Mouse (Mus musculus): ENCODE data around the gene Cops7b. TPM values are rescaled to one million over a fixed set of nuclear protein-coding genes. Genes with fewer than 3 reads are reported as not detected.
"Not testable (repeated sequence)": the region's sequence is repeated elsewhere in the genome, so short reads cannot be mapped to it uniquely, and the experiment has no call there.

Gene Cops7b
- polyA plus RNA-seq (2015; fragmentation: Nextera tagmentation; extraction: Ambion mirVana), result 36.0 and 36.6 TPM in 2 replicates

DNA sequence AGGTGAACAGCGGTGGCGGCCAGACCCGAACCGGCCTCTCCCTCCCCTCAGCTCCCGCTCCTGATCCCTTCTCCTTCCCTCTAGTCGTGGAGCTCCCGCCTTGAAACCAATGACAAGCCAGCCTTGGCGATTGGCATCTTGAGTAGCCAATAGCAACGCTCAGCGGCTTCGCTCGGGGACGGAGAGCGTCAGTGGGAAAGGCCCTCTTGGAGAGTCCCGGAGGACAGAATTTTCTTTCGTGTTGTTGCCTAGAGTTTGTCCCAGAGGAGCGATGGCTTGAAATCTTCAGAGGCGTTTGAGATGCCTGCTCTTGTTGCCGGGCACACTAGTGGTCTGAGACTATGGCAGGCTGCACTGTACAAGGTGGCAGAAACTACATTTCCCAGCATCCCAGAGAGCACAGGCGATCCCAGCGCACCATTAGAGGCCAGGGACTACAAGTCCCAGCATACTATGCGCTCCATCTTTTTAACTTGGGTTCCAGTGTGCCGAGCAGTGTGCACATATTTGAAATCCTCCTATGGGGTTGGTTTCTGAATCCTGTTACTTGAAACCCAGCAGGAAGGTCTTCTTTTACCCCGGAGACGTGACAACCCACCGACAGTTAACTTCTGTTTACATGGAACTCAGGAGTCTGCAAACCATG is at the start of gene Cops7b, which contains the start of gene Pde6d:
TSS of gene Cops7b (plus strand) at position 454 of the 646 bp plus-strand sequence.
TSS of gene Pde6d (minus strand) at position 179 of the 646 bp plus-strand sequence.
- Histone ChIP-seq H3K4me2 (peak within 1 kb of the TSS; percentile 77), H3K9me3 (no peaks in the 10 kb centered on the region), H3K27ac (peak within 1 kb of the TSS; percentile 83), H3K4me3 (peak within 1 kb of the TSS; percentile 97), H3K9ac (peak within 1 kb of the TSS; percentile 89), H3K27me3 (no peaks in the 10 kb centered on the region), H3K4me1 (peaks cover 20% of the 10 kb centered on the region), H3K36me3 (no peaks in the 10 kb centered on the region; the same call in 1 of the 2 replicates)
- under 1% methylated on average over 26 of the region's 26 CpGs for WGBS
- ATAC-seq (ENCODE audit: insufficient number of reproducible peaks, low FRiP score, low TSS enrichment, low read depth), result peak; percentile 96

DNA sequence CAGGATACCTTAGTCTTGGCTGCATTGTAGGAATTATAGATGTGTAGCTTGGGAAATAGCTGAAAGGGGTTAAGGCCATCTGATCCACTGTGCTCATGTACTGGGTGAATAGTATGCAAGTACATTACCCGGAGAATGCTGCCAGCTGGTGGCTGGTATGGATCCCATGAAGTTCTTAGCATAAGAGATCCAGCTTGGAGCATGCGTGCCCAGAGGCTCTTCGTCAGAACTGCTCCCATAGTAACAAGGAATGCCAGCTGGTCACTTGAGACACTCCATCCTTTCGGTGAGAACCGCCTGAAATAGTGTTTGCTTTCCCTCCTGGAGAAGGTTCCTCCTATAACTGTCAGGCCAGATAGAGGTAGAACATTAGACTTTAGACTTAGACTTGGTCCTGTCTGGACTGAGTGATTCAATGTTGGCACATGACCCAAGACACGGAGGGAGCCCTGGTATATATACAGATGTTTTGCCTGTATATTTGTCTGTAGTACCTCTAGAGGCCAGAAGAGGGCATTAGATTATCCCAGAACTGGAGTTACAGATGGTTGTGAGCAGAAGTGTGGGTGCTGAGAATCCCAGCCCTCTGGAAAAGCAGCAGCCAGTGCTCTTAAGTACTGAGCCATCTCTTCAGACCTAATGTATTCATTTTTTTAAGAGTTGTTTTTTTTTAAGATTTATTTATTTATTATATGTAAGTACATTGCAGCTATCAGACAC is 49.1 kb upstream of the Cops7b start:
- no peak for ATAC-seq (ENCODE audit: insufficient number of reproducible peaks, low FRiP score, low TSS enrichment, low read depth)
- Histone ChIP-seq H3K36me3 (peaks cover 21% of the 10 kb centered on the region), H3K9ac (no peak overlapping the region), H3K27ac (no peak overlapping the region), H3K27me3 (no peaks in the 10 kb centered on the region), H3K4me3 (no peak overlapping the region), H3K4me1 (peaks cover 30% of the 10 kb centered on the region), H3K4me2 (no peak overlapping the region), H3K9me3 (no peaks in the 10 kb centered on the region)
- 83% methylated on average over 6 of the region's 6 CpGs for WGBS

GRCm38 (mm10) chr1:86538383-86538782 is 44.3 kb upstream of the Cops7b start:
- Histone ChIP-seq H3K9ac (no peak overlapping the region), H3K9me3 (no peaks in the 10 kb centered on the region), H3K4me1 (no peaks in the 10 kb centered on the region), H3K4me3 (no peak overlapping the region), H3K27me3 (no peaks in the 10 kb centered on the region), H3K4me2 (no peak overlapping the region), H3K36me3 (peaks cover 21% of the 10 kb centered on the region), H3K27ac (no peak overlapping the region)
- 58% methylated on average over 3 of the region's 3 CpGs for WGBS
- ATAC-seq (ENCODE audit: insufficient number of reproducible peaks, low FRiP score, low TSS enrichment, low read depth), result no peak

DNA sequence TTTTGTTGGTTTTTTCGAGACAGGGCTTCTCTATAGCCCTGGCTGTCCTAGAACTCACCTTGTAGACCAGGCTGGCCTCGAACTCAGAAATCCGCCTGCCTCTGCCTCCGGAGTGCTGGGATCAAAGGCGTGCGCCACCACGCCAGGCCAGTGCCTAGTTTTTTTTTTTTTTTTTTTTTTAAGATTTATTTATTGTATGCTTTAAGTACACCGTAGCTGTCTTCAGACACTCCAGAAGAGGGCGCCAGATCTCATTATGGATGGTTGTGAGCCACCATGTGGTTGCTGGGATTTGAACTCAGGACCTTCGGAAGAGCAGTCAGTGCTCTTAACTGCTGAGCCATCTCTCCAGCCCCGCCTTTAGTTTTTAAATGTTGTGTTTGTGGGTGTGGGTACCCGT is 43.1 kb upstream of the Cops7b start:
- peaks cover 32% of the 10 kb centered on the region for H3K36me3 ChIP-seq
- not testable (repeated sequence) for ATAC-seq (ENCODE audit: insufficient number of reproducible peaks, low FRiP score, low TSS enrichment, low read depth); H3K27ac ChIP-seq; H3K27me3 ChIP-seq; H3K4me1 ChIP-seq; H3K4me2 ChIP-seq; H3K9ac ChIP-seq; H3K4me3 ChIP-seq; H3K9me3 ChIP-seq
- 88% methylated on average over 12 of the region's 12 CpGs for WGBS

GRCm38 (mm10) chr1:86542584-86542983 is 40.1 kb upstream of the Cops7b start:
- Histone ChIP-seq H3K27ac (no peak overlapping the region), H3K36me3 (peaks cover 58% of the 10 kb centered on the region), H3K9ac (no peak overlapping the region), H3K27me3 (no peaks in the 10 kb centered on the region), H3K4me3 (no peak overlapping the region), H3K9me3 (no peaks in the 10 kb centered on the region), H3K4me1 (no peaks in the 10 kb centered on the region), H3K4me2 (no peak overlapping the region)
- WGBS, result 87% methylated on average over 2 of the region's 2 CpGs
- no peak for ATAC-seq (ENCODE audit: insufficient number of reproducible peaks, low FRiP score, low TSS enrichment, low read depth)

GRCm38 (mm10) chr1:86546797-86547196 is 35.9 kb upstream of the Cops7b start:
- Histone ChIP-seq H3K36me3 (peaks cover 61% of the 10 kb centered on the region), H3K27ac (no peak overlapping the region), H3K4me3 (no peak overlapping the region), H3K4me1 (no peaks in the 10 kb centered on the region), H3K9me3 (no peaks in the 10 kb centered on the region), H3K4me2 (no peak overlapping the region), H3K9ac (no peak overlapping the region), H3K27me3 (no peaks in the 10 kb centered on the region)
- WGBS, result 72% methylated on average over 3 of the region's 3 CpGs
- ATAC-seq (ENCODE audit: insufficient number of reproducible peaks, low FRiP score, low TSS enrichment, low read depth), result no peak

DNA sequence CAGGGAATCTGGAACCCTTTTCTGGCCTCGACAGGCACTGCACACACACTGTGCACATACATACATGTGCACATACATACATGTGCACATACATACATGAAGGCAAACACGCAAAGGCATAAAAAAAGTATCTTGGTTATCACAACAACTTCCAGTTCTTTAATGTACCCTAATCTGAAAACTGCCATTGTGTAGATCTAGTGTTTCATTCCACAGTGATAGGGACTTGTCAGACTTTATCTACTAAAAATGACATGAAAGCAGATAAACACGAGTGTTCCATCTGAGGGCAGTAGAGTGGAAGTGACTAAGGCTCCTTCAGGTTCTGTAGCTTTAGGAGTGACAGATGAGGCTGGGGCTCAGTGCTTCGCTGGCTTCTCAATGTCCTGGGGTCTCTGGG is 31.4 kb upstream of the Cops7b start:
- H3K4me1 ChIP-seq, result no peaks in the 10 kb centered on the region
- H3K9me3 ChIP-seq, result no peaks in the 10 kb centered on the region
- no peak for ATAC-seq (ENCODE audit: insufficient number of reproducible peaks, low FRiP score, low TSS enrichment, low read depth)
- no peak overlapping the region for H3K9ac ChIP-seq
- 81% methylated on average over 4 of the region's 4 CpGs for WGBS
- H3K27me3 ChIP-seq, result no peaks in the 10 kb centered on the region
- H3K27ac ChIP-seq, result no peak overlapping the region
- peaks cover 21% of the 10 kb centered on the region for H3K36me3 ChIP-seq
- no peak overlapping the region for H3K4me2 ChIP-seq
- H3K4me3 ChIP-seq, result no peak overlapping the region

DNA sequence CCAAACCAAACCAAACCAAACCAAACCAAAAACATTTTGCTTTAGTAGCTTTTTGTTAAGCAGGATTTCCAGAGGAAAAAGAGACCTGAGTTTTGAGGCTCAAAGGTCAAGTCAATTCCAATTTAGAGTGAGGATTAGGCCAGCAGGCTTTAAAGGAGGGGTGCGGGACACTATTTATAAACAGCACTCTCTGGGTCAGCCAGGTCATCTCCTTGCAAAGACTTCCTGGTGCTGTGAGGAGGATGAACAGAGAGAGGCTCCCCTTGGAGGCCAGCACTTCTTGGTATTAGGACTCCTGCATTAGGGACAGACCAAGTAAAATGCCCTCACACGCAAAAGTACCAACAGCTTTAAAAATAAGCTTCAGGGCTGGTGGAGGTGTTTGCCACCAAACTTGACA is 30.8 kb upstream of the Cops7b start:
- no peak for ATAC-seq (ENCODE audit: insufficient number of reproducible peaks, low FRiP score, low TSS enrichment, low read depth)
- H3K4me2 ChIP-seq, result no peak overlapping the region
- peaks cover 19% of the 10 kb centered on the region for H3K36me3 ChIP-seq
- H3K9me3 ChIP-seq, result no peaks in the 10 kb centered on the region
- 71% methylated on average over 2 of the region's 2 CpGs for WGBS
- no peaks in the 10 kb centered on the region for H3K27me3 ChIP-seq
- H3K4me3 ChIP-seq, result no peak overlapping the region
- no peaks in the 10 kb centered on the region for H3K4me1 ChIP-seq
- no peak overlapping the region for H3K27ac ChIP-seq
- H3K9ac ChIP-seq, result no peak overlapping the region

GRCm38 (mm10) chr1:86555665-86556064 is 27.0 kb upstream of the Cops7b start:
- no peak overlapping the region for H3K27ac ChIP-seq
- H3K4me3 ChIP-seq, result no peak overlapping the region
- ATAC-seq (ENCODE audit: insufficient number of reproducible peaks, low FRiP score, low TSS enrichment, low read depth), result no peak
- peaks cover 13% of the 10 kb centered on the region for H3K36me3 ChIP-seq
- H3K4me2 ChIP-seq, result no peak overlapping the region
- no peak overlapping the region for H3K9ac ChIP-seq
- no peaks in the 10 kb centered on the region for H3K4me1 ChIP-seq
- no peaks in the 10 kb centered on the region for H3K9me3 ChIP-seq
- no peaks in the 10 kb centered on the region for H3K27me3 ChIP-seq
- 80% methylated on average over 3 of the region's 3 CpGs for WGBS

GRCm38 (mm10) chr1:86557872-86558271 is 24.8 kb upstream of the Cops7b start:
- Histone ChIP-seq H3K9ac (no peak overlapping the region), H3K27ac (no peak overlapping the region), H3K36me3 (peaks cover 20% of the 10 kb centered on the region), H3K9me3 (no peaks in the 10 kb centered on the region), H3K4me2 (no peak overlapping the region), H3K4me3 (no peak overlapping the region), H3K4me1 (no peaks in the 10 kb centered on the region), H3K27me3 (no peaks in the 10 kb centered on the region)
- ATAC-seq (ENCODE audit: insufficient number of reproducible peaks, low FRiP score, low TSS enrichment, low read depth), result no peak
- WGBS, result 56% methylated on average over 7 of the region's 7 CpGs

- Histone ChIP-seq H3K36me3 (peaks cover 33% of the 10 kb centered on the region), H3K9me3 (no peaks in the 10 kb centered on the region), H3K9ac (no peak overlapping the region), H3K27ac (no peak overlapping the region), H3K27me3 (no peaks in the 10 kb centered on the region), H3K4me2 (no peak overlapping the region), H3K4me1 (no peaks in the 10 kb centered on the region), H3K4me3 (no peak overlapping the region)
- 93% methylated on average over 3 of the region's 3 CpGs for WGBS
- no peak for ATAC-seq (ENCODE audit: insufficient number of reproducible peaks, low FRiP score, low TSS enrichment, low read depth)
Observed at GRCm38 (mm10) chr1:86559232-86559631, 23.5 kb upstream of the Cops7b start.

- H3K4me1 ChIP-seq, result no peaks in the 10 kb centered on the region
Observed at GRCm38 (mm10) chr1:86562663-86563062, 20.0 kb upstream of the Cops7b start.

More at GRCm38 (mm10) chr1:86562663-86563062, 20.0 kb upstream of the Cops7b start:
- no peak overlapping the region for H3K27ac ChIP-seq
- ATAC-seq (ENCODE audit: insufficient number of reproducible peaks, low FRiP score, low TSS enrichment, low read depth), result no peak
- no peaks in the 10 kb centered on the region for H3K9me3 ChIP-seq
- 77% methylated on average over 2 of the region's 2 CpGs for WGBS
- H3K4me3 ChIP-seq, result no peak overlapping the region
- H3K9ac ChIP-seq, result no peak overlapping the region
- H3K36me3 ChIP-seq, result peaks cover 28% of the 10 kb centered on the region
- H3K27me3 ChIP-seq, result no peaks in the 10 kb centered on the region
- no peak overlapping the region for H3K4me2 ChIP-seq
